Mouse (Mus musculus) embryonic facial prominence, embryonic 12.5 days (tissue): ENCODE measurements at regions not wholly inside any gene's neighbourhood (a gene's known extent, or its start where the extent isn't known, plus 50 kb on each side); places are given as distances from the start of the nearest gene placed in this dataset.

Source experiments
- ATAC-seq: fragments of 200-750 bp; cut with Nextera tagmentation; 2 replicates; pipeline ENCODE4 v1.8.0; 2017; ENCODE audit not compliant: insufficient number of reproducible peaks, insufficient read depth, low FRiP score, low TSS enrichment
- H3K27ac ChIP-seq: fragments of 300-500 bp; sonication (generic); 2 replicates; pipeline ENCODE4 v1.5.1; 2016; ENCODE audit warnings: mild to moderate bottlenecking
- H3K27me3 ChIP-seq: fragments of 300-500 bp; sonication (generic); 2 replicates; pipeline ENCODE4 v1.6.1; 2016; ENCODE audit warnings: mild to moderate bottlenecking, moderate library complexity
- H3K36me3 ChIP-seq: fragments of 300-500 bp; sonication (generic); 2 replicates; pipeline ENCODE4 v1.6.1; 2016; ENCODE audit warnings: mild to moderate bottlenecking
- H3K4me1 ChIP-seq: fragments of 300-500 bp; sonication (generic); 2 replicates; pipeline ENCODE4 v1.6.1; 2016
- H3K4me2 ChIP-seq: fragments of 300-500 bp; sonication (generic); replicated peaks from 2 replicates; pipeline ENCODE4 v1.6.1; 2016; ENCODE audit warnings: mild to moderate bottlenecking, moderate library complexity
- H3K4me3 ChIP-seq: fragments of 300-500 bp; sonication (generic); 2 replicates; pipeline ENCODE4 v1.5.1; 2016; ENCODE audit warnings: mild to moderate bottlenecking
- H3K9ac ChIP-seq: fragments of 300-500 bp; sonication (generic); 2 replicates; pipeline ENCODE4 v1.6.1; 2016; ENCODE audit warnings: mild to moderate bottlenecking, moderate library complexity
- H3K9me3 ChIP-seq: fragments of 300-500 bp; sonication (generic); 2 replicates; pipeline ENCODE4 v1.6.1; 2016; ENCODE audit warnings: mild to moderate bottlenecking, moderate library complexity
- WGBS: fragments of 180-500 bp; shearing (Covaris S2); methylation state at CpG from one replicate; pipeline ENCODE4 v1.1.7; 2016; 5-methylcytosine and 5-hydroxymethylcytosine counted together

- Histone ChIP-seq H3K4me3 (no peak overlapping the region), H3K4me1 (peaks cover 9% of the 10 kb centered on the region; the same call in 1 of the 2 replicates), H3K27ac (no peak overlapping the region), H3K4me2 (no peak overlapping the region), H3K36me3 (no peaks in the 10 kb centered on the region), H3K9me3 (no peaks in the 10 kb centered on the region), H3K9ac (no peak overlapping the region), H3K27me3 (peaks cover 4% of the 10 kb centered on the region; the same call in 1 of the 2 replicates)
- no peak for ATAC-seq
- 32% methylated on average over 9 of the region's 9 CpGs for WGBS
Observed at GRCm38 (mm10) chr11:32931928-32932327, 107.5 kb upstream of the Smim23 start.

GRCm38 (mm10) chr11:32931018-32931417, 106.6 kb upstream of the Smim23 start:
- Histone ChIP-seq H3K9ac (no peak overlapping the region), H3K27me3 (no peaks in the 10 kb centered on the region), H3K4me1 (peaks cover 15% of the 10 kb centered on the region), H3K4me3 (no peak overlapping the region), H3K9me3 (no peaks in the 10 kb centered on the region), H3K36me3 (no peaks in the 10 kb centered on the region), H3K27ac (no peak overlapping the region), H3K4me2 (peak overlapping the region; percentile 33)
- WGBS = 9% methylated on average over 12 of the region's 14 CpGs
- ATAC-seq = 0 out of 2 replicates have a peak, but pooled peaks have one; percentile 37

DNA sequence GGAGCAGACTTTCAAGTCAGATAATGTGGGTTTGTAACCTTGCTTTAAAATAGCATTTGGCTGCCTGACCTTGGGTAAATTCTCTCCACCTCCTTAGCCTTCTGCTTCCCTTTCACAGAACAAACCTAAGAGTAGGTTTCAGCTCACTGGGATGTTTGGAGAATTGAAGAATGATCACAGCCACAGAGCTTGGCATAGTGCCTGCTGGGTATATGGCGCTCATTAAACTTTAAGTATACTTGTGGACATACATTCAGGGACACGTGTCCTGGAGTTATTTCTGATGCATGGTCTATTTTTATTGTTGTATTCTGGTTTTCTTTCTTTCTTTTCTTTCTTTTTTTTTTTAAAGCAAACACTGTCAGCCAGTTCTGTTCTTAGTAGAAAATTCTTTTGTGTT, 104.4 kb upstream of the Smim23 start:
- Histone ChIP-seq H3K36me3 (no peaks in the 10 kb centered on the region), H3K4me3 (no peak overlapping the region), H3K4me1 (peaks cover 35% of the 10 kb centered on the region), H3K27ac (no peak overlapping the region), H3K27me3 (no peaks in the 10 kb centered on the region), H3K9ac (no peak overlapping the region), H3K4me2 (no peak overlapping the region), H3K9me3 (no peaks in the 10 kb centered on the region)
- no peak for ATAC-seq
- WGBS = 65% methylated on average over 2 of the region's 2 CpGs

DNA sequence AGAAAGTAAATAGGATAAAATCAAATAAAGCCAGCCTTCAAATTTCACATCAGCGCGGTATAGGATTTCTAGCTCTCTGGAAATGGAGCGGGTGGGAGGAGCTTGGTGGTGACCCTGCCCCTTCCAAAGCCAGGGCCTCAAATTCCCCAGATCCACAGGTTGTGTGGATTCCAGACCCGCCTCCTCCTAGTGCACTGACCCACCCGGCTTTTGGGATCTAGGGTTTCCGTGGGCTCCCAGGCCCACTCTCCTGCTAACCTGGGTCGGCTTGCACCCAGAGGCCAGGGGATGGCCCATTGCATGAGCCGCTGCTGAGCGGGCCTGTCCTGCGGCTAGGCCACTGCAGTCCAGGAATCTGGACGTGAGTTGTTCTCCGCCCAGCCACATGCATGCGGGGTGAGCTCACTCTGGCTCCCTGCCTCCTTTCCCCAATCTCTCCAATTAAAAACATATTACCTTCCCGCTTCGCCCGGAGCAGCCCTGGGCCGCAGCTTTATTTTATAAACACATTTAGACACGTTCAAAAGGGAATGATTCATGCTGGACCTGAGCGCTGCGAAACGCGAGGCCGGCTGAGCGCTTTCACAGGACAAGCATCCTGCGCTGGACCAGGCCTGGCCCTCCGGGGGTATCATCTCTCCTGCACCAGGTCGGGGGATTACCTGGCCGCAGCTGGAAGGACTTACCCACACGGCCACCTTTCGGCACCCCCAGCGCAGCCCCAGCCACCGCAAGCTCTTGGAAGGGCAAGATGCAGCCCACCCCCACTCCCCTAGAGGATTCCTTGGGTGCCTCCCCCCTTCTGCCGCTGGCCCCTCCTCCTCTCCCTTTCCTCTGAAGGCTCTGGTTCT, 101.2 kb upstream of the Smim23 start:
- peaks cover 42% of the 10 kb centered on the region for H3K4me1 ChIP-seq
- no peak overlapping the region for H3K9ac ChIP-seq

DNA sequence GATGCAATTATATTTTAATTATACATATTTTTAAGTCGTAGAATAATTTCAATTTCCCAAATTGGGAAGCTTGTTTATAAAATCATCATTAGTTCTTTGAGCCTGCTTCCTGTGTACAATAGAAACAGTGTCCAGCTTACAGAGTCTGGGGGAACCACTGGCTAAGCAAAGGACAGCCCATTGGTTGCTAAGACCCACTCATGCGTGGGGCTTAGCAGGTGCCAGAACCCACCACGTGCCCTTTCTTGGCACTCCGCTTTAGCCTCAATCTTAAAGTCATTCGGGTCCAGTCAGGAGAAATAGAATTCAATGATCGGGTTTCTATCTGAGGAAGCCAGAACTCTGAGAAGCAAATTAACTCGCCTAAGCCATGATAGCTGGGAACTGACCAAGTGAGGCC, 100.5 kb upstream of the Smim23 start:
- Histone ChIP-seq H3K27ac (peak overlapping the region; percentile 91), H3K4me3 (no peak overlapping the region), H3K4me2 (peak overlapping the region; percentile 52)

More for the DNA sequence above, 101.2 kb upstream of the Smim23 start:
- peak overlapping the region; percentile 91 for H3K27ac ChIP-seq
- H3K9me3 ChIP-seq = no peaks in the 10 kb centered on the region
- WGBS = 2% methylated on average over 33 of the region's 33 CpGs
- ATAC-seq = peak; percentile 86
- H3K36me3 ChIP-seq = no peaks in the 10 kb centered on the region
- peak overlapping the region; percentile 16 for H3K4me3 ChIP-seq
- H3K4me2 ChIP-seq = peak overlapping the region; percentile 52
- no peaks in the 10 kb centered on the region for H3K27me3 ChIP-seq

GRCm38 (mm10) chr11:32913071-32913470, 88.7 kb upstream of the Smim23 start:
- Histone ChIP-seq H3K36me3 (no peaks in the 10 kb centered on the region), H3K27me3 (peaks cover 6% of the 10 kb centered on the region; the same call in 1 of the 2 replicates), H3K9me3 (no peaks in the 10 kb centered on the region), H3K27ac (no peak overlapping the region), H3K4me1 (peaks cover 7% of the 10 kb centered on the region), H3K4me2 (no peak overlapping the region), H3K9ac (no peak overlapping the region), H3K4me3 (no peak overlapping the region)
- WGBS = 79% methylated on average over 3 of the region's 3 CpGs
- no peak for ATAC-seq

More for the DNA sequence above, 100.5 kb upstream of the Smim23 start:
- peak; percentile 18; the same call in 1 of the 2 replicates for ATAC-seq
- Histone ChIP-seq H3K4me1 (peaks cover 39% of the 10 kb centered on the region), H3K36me3 (no peaks in the 10 kb centered on the region), H3K9ac (no peak overlapping the region), H3K9me3 (no peaks in the 10 kb centered on the region), H3K27me3 (no peaks in the 10 kb centered on the region)
- WGBS = 56% methylated on average over 7 of the region's 7 CpGs

GRCm38 (mm10) chr11:32911791-32912190, 87.4 kb upstream of the Smim23 start:
- Histone ChIP-seq H3K4me2 (no peak overlapping the region), H3K36me3 (no peaks in the 10 kb centered on the region), H3K4me3 (no peak overlapping the region), H3K4me1 (peaks cover 18% of the 10 kb centered on the region), H3K27me3 (peaks cover 6% of the 10 kb centered on the region; the same call in 1 of the 2 replicates), H3K9ac (no peak overlapping the region), H3K9me3 (no peaks in the 10 kb centered on the region), H3K27ac (no peak overlapping the region)
- no peak for ATAC-seq
- WGBS = 88% methylated on average over 4 of the region's 4 CpGs

DNA sequence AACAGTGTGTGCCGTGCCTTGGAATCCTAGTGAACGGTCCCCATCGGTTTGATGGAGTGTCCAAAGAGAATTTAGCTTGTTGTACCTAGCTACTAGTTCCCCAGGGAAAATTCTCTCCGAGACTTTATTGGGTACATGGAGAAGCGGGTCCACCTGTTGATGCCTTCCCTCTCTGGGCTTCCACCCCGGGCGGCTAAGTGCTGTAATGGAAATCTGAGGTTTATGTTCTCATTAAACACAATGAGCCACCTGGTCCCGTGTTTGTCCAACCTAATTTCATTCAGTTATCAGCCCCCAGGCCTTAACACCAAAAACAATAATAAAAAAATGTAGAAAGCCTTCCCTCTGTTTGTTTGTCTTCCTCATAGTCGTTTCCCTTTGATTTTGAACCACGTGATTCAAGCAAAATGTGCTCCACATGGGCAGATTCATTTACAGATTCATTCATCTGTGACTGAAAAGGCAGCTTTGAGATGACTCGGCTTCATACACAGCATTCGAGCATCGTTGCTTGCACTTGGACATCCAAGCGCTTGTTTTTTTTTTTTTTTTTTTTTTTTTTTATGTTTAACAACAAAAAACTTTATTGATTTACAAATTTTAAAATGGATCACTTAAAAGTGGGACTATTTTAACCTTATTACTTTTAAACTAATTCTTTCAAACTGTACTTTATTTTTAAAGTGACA, 84.5 kb upstream of the Smim23 start:
- ATAC-seq = no peak
- Histone ChIP-seq H3K4me3 (no peak overlapping the region), H3K27me3 (0 out of 2 replicates have a peak, but pooled peaks cover 3% of the 10 kb centered on the region), H3K4me2 (no peak overlapping the region), H3K9me3 (no peaks in the 10 kb centered on the region), H3K4me1 (peaks cover 18% of the 10 kb centered on the region), H3K36me3 (no peaks in the 10 kb centered on the region), H3K9ac (no peak overlapping the region), H3K27ac (no peak overlapping the region; the same call in 1 of the 2 replicates)
- WGBS = 57% methylated on average over 14 of the region's 14 CpGs

DNA sequence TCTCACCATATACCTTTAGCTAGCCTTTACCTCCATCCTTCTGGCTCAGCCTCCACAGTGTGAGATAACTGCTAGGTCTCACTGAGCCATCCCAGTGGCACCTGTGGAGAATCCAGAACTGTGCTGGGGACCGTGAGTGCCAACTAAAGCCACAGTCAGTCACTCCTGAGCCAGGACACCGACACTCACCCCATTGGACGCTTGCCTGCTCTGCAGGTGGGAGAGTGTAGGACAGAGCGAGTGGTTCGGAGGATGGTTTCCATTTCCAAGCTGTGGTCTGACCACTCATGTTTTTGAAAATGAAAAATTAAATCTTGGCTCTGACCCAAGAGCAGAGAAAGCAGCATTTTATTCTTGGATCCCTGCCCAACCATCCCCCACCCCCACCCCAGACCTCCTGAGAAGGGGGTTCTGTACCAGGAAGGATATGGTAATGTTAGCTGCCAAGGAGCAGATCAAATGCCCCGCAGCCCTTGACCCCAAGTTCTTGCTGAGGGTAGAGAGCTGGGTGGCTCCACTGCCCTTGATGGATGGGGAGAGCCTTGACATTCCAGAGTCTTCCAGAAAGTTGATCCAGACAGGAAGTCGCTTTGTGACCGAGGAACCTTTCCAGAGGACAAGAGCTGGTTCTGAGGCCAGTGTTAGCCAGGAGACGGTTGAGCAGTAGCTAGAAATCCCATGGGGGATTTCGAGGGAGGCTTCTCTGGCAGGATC, 83.3 kb upstream of the Smim23 start:
- WGBS = 27% methylated on average over 10 of the region's 10 CpGs
- H3K27me3 ChIP-seq = no peaks in the 10 kb centered on the region
- H3K4me2 ChIP-seq = no peak overlapping the region
- H3K9ac ChIP-seq = no peak overlapping the region
- peaks cover 27% of the 10 kb centered on the region for H3K4me1 ChIP-seq
- no peak overlapping the region for H3K4me3 ChIP-seq
- H3K9me3 ChIP-seq = no peaks in the 10 kb centered on the region
- H3K36me3 ChIP-seq = no peaks in the 10 kb centered on the region
- H3K27ac ChIP-seq = peak overlapping the region; percentile 52
- ATAC-seq = peak; percentile 66

DNA sequence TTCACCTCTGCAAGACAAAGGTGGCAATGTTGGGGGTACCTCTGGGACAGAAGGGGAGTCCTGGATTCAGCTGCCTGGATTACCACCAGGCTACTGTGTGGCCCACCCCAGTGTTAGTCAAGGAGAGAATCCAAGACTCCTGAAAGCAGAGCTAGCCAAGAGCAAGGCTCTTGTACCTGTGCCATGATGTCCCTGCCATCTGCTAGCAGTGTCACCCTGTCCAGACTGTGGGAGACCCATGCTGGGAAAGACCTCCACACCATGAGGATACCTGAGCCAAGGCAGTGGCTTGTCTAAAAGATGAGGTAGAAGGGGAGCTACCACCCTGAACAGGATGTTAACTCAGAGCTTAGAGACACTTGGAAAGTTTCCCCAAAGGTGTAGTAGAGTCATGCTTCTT, 79.6 kb upstream of the Smim23 start:
- no peak overlapping the region for H3K27ac ChIP-seq
- H3K9ac ChIP-seq = no peak overlapping the region
- H3K9me3 ChIP-seq = no peaks in the 10 kb centered on the region
- H3K4me3 ChIP-seq = no peak overlapping the region
- no peak for ATAC-seq
- peaks cover 54% of the 10 kb centered on the region for H3K4me1 ChIP-seq
- no peaks in the 10 kb centered on the region for H3K36me3 ChIP-seq
- no peak overlapping the region for H3K4me2 ChIP-seq
- H3K27me3 ChIP-seq = no peaks in the 10 kb centered on the region

- 83% methylated on average over 3 of the region's 3 CpGs for WGBS
- no peak overlapping the region for H3K4me3 ChIP-seq
- no peak for ATAC-seq
- peaks cover 58% of the 10 kb centered on the region for H3K4me1 ChIP-seq
- no peak overlapping the region for H3K4me2 ChIP-seq
- H3K36me3 ChIP-seq = no peaks in the 10 kb centered on the region
- H3K9me3 ChIP-seq = no peaks in the 10 kb centered on the region
- H3K27ac ChIP-seq = no peak overlapping the region
- no peak overlapping the region for H3K9ac ChIP-seq
- no peaks in the 10 kb centered on the region for H3K27me3 ChIP-seq
Observed at GRCm38 (mm10) chr11:32903389-32903788, 79.0 kb upstream of the Smim23 start.
